Mouse (Mus musculus): ENCODE measurements around the gene Pdgfc. TPM values are rescaled to one million over a fixed set of nuclear protein-coding genes. Genes with fewer than 3 reads are reported as not detected.

The Pdgfc gene
- polyA plus RNA-seq, 1 experiment = 2.5 TPM

GRCm38 (mm10) chr3:81045344-81046050, 9.3 kb downstream of the Pdgfc start:
- TF ChIP-seq CTCF (IDR thresholded peaks at IDR 0.05; ENCODE audit: extremely low read depth, insufficient read length, insufficient replicate concordance, low read depth, low read length) (no peak), POLR2A (IDR thresholded peaks at IDR 0.05; ENCODE audit: low read depth, low read length) (no peak)
- no peak overlapping the region for H3K27ac ChIP-seq (ENCODE audit: insufficient read depth, low read depth, low read length)
- no peak overlapping the region for H3K4me3 ChIP-seq (ENCODE audit: low read depth, low read length)
- WGBS = 79% methylated on average over 5 of the region's 5 CpGs
- H3K27me3 ChIP-seq (ENCODE audit: control insufficient read depth, insufficient read depth, low read length) = no peaks in the 10 kb centered on the region
- no peaks in the 10 kb centered on the region for H3K36me3 ChIP-seq (ENCODE audit: control insufficient read depth, insufficient read depth, low read length)
- no peaks in the 10 kb centered on the region for H3K4me1 ChIP-seq (ENCODE audit: control insufficient read depth, insufficient read depth, insufficient read length, low read length)

DNA sequence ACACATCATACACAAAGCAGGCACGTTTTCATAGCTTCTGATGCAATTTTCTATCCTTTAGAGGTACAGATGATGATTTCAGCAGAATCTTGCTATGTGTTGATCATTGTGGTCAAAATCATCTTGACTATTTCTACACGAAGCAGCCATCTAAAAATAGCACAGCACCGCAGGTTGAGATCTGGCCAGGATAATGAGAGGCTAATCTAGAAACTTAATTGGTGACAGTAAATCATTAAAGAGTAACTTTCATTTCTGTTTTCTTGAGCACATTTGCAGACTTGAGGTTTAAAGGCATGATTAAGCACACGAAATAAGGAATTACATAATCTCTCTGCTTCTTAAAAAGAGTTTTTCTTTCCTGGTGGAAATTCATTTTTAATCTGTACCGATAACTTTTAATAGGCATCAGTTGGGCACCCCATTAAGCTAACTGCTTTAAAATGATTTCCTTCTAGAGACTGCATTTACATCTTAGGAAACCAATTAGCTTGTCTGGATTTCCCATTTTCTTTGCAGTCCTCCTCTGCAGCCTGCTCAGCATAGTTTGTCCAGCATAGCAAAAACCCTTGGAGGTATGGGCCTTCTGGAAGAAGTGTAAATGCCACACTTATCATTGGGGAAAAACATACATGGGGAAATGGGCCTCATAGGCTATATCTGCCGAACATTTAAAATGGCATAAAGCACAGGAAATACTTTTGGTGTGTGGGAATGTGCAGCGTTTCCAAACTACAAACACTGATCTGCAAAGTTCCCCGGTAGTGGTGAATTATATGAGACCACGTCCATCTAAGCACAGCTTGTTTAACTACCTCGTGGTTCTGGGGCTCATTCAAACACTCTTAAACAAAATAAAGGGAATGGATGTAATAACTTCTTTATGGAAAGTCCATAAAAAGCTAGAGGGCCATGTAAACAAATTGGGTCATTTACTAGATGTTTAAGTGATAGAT, 10.7 kb downstream of the Pdgfc start:
- H3K27ac ChIP-seq (ENCODE audit: insufficient read depth, low read depth, low read length) = no peak overlapping the region
- TF ChIP-seq POLR2A (IDR thresholded peaks at IDR 0.05; ENCODE audit: low read depth, low read length) = no peak
- no peak for TF ChIP-seq CTCF (IDR thresholded peaks at IDR 0.05; ENCODE audit: extremely low read depth, insufficient read length, insufficient replicate concordance, low read depth, low read length)
- 38% methylated on average over 10 of the region's 10 CpGs for WGBS
- H3K36me3 ChIP-seq (ENCODE audit: control insufficient read depth, insufficient read depth, low read length) = no peaks in the 10 kb centered on the region
- no peaks in the 10 kb centered on the region for H3K27me3 ChIP-seq (ENCODE audit: control insufficient read depth, insufficient read depth, low read length)
- no peaks in the 10 kb centered on the region for H3K4me1 ChIP-seq (ENCODE audit: control insufficient read depth, insufficient read depth, insufficient read length, low read length)
- H3K4me3 ChIP-seq (ENCODE audit: low read depth, low read length) = no peak overlapping the region

- Histone ChIP-seq H3K4me1 (ENCODE audit: control insufficient read depth, insufficient read depth, insufficient read length, low read length) (no peaks in the 10 kb centered on the region), H3K27me3 (ENCODE audit: control insufficient read depth, insufficient read depth, low read length) (no peaks in the 10 kb centered on the region), H3K27ac (ENCODE audit: insufficient read depth, low read depth, low read length) (no peak overlapping the region), H3K36me3 (ENCODE audit: control insufficient read depth, insufficient read depth, low read length) (no peaks in the 10 kb centered on the region), H3K4me3 (ENCODE audit: low read depth, low read length) (no peak overlapping the region)
- TF ChIP-seq POLR2A (IDR thresholded peaks at IDR 0.05; ENCODE audit: low read depth, low read length) (no peak), CTCF (IDR thresholded peaks at IDR 0.05; ENCODE audit: extremely low read depth, insufficient read length, insufficient replicate concordance, low read depth, low read length) (no peak)
Observed at GRCm38 (mm10) chr3:81051522-81051921, 15.3 kb downstream of the Pdgfc start.

DNA sequence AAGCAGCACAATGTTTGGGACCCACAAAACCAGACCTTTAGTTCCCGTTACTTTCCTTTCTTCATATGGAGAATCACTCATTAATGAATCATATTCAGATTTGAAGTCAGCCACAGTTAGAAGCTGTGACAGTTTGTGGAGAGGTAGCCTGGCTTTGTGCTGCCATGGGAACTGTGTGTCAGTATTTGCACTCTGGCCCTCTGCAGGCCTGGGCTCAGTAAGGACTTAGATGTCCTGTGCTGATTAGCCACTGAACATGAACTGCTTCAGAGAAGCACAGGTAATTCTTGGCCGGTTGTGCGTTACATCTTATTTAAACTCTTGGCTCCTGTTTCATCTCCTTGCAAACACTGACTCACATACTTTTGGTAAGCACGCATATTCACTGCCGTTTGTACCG, 16.2 kb downstream of the Pdgfc start:
- WGBS = 79% methylated on average over 6 of the region's 6 CpGs
- Histone ChIP-seq H3K27ac (ENCODE audit: insufficient read depth, low read depth, low read length) (no peak overlapping the region), H3K27me3 (ENCODE audit: control insufficient read depth, insufficient read depth, low read length) (no peaks in the 10 kb centered on the region), H3K4me1 (ENCODE audit: control insufficient read depth, insufficient read depth, insufficient read length, low read length) (no peaks in the 10 kb centered on the region), H3K36me3 (ENCODE audit: control insufficient read depth, insufficient read depth, low read length) (no peaks in the 10 kb centered on the region), H3K4me3 (ENCODE audit: low read depth, low read length) (no peak overlapping the region)
- TF ChIP-seq CTCF (IDR thresholded peaks at IDR 0.05; ENCODE audit: extremely low read depth, insufficient read length, insufficient replicate concordance, low read depth, low read length) = no peak
- TF ChIP-seq POLR2A (IDR thresholded peaks at IDR 0.05; ENCODE audit: low read depth, low read length) = no peak

DNA sequence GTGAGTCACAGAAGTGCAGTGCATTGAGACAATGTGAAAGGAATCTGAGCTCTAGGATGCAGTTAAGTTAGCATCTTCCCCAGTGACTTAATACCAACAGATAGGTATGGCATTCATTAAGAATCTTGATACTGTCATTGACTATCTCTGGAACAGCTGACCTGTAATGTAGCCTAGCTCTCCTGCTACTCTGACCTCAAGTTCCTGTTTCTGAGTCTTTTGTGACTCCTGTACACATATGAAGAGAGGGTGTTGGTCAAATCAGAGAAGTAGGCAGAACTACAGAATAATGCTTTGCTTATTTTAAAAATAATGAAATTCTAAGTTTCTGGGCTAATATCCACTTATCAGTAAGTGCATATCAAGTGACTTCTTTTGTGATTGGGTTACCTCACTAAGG, 17.9 kb downstream of the Pdgfc start:
- Histone ChIP-seq H3K27me3 (ENCODE audit: control insufficient read depth, insufficient read depth, low read length) (no peaks in the 10 kb centered on the region), H3K27ac (ENCODE audit: insufficient read depth, low read depth, low read length) (no peak overlapping the region), H3K36me3 (ENCODE audit: control insufficient read depth, insufficient read depth, low read length) (no peaks in the 10 kb centered on the region), H3K4me1 (ENCODE audit: control insufficient read depth, insufficient read depth, insufficient read length, low read length) (no peaks in the 10 kb centered on the region), H3K4me3 (ENCODE audit: low read depth, low read length) (no peak overlapping the region)
- TF ChIP-seq CTCF (IDR thresholded peaks at IDR 0.05; ENCODE audit: extremely low read depth, insufficient read length, insufficient replicate concordance, low read depth, low read length) = no peak
- TF ChIP-seq POLR2A (IDR thresholded peaks at IDR 0.05; ENCODE audit: low read depth, low read length) = no peak

- H3K27ac ChIP-seq (ENCODE audit: insufficient read depth, low read depth, low read length) = no peak overlapping the region
Observed at GRCm38 (mm10) chr3:81057719-81058118, 21.5 kb downstream of the Pdgfc start.

GRCm38 (mm10) chr3:81058527-81059031, 22.4 kb downstream of the Pdgfc start:
- Histone ChIP-seq H3K4me3 (ENCODE audit: low read depth, low read length) (no peak overlapping the region), H3K4me1 (ENCODE audit: control insufficient read depth, insufficient read depth, insufficient read length, low read length) (no peaks in the 10 kb centered on the region), H3K27ac (ENCODE audit: insufficient read depth, low read depth, low read length) (no peak overlapping the region), H3K36me3 (ENCODE audit: control insufficient read depth, insufficient read depth, low read length) (no peaks in the 10 kb centered on the region), H3K27me3 (ENCODE audit: control insufficient read depth, insufficient read depth, low read length) (no peaks in the 10 kb centered on the region)
- 46% methylated on average over 4 of the region's 4 CpGs for WGBS
- no peak for TF ChIP-seq POLR2A (IDR thresholded peaks at IDR 0.05; ENCODE audit: low read depth, low read length)

More at GRCm38 (mm10) chr3:81057719-81058118, 21.5 kb downstream of the Pdgfc start:
- no peak overlapping the region for H3K4me3 ChIP-seq (ENCODE audit: low read depth, low read length)
- H3K4me1 ChIP-seq (ENCODE audit: control insufficient read depth, insufficient read depth, insufficient read length, low read length) = no peaks in the 10 kb centered on the region
- no peaks in the 10 kb centered on the region for H3K27me3 ChIP-seq (ENCODE audit: control insufficient read depth, insufficient read depth, low read length)
- no peaks in the 10 kb centered on the region for H3K36me3 ChIP-seq (ENCODE audit: control insufficient read depth, insufficient read depth, low read length)
- TF ChIP-seq CTCF (IDR thresholded peaks at IDR 0.05; ENCODE audit: extremely low read depth, insufficient read length, insufficient replicate concordance, low read depth, low read length) = no peak
- no peak for TF ChIP-seq POLR2A (IDR thresholded peaks at IDR 0.05; ENCODE audit: low read depth, low read length)
- WGBS = 64% methylated on average over 1 of the region's 1 CpGs
